Mouse (Mus musculus) frontal cortex, postnatal 14 days (tissue): ENCODE measurements around the gene Cphx1.
"Not testable (repeated sequence)": the region's sequence is repeated elsewhere in the genome, so short reads cannot be mapped to it uniquely, and the experiment has no call there.

Experiments
- DNase-seq, 2 experiments: peaks; one replicate each; pipeline ENCODE4 v3.0.0; 2022; ENCODE audit warnings: low spot score in 2 of 2

Cphx1 gene

GRCm38 (mm10) chr14:25938004-25938403 lies at the start of gene Cphx1:
Gene Cphx1 (plus strand): TSS chr14:25938304.
- not testable (repeated sequence) for DNase-seq

DNA sequence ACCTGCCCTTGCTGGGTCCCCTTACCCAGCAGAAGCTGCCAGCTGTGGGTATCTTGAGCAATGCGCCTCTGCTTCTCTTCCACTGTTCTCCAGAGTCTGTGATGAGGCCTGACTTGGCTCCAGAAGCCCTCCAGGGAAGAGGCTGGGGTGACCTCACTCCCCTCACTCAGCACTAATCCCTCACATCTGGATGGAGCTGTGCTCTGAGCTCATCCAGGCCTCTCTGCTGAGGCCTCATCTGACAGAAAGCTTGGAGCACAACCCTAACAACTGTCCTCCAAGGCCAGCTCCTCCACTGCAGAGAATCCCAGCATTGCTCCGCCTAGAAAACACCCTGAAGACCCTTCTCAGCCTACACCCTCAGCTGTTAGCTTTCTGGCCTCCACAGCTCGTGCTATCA lies 43.5 kb upstream of the Cphx1 start:
- not testable (repeated sequence) for DNase-seq

DNA sequence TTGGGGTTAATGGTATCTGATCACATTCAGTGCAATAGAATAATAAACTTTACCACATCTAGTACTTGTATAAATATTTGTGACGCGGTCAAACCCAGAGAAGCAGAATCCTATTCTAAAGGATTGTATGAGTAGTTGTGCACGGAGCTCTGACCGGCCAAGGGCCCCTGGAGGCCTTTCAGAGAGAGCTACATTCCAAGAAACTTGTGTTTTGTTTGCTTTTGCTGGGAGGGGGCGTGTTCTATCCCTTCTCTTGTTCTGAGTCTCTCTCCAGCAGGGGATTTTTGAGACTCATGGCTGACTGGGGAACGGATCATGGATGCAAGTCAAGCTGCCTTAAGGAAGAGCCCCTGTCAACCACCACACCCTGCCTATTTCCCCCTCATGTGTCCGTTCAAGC lies 42.4 kb upstream of the Cphx1 start:
- DNase-seq: not testable (repeated sequence)

GRCm38 (mm10) chr14:25903000-25903399 lies 35.1 kb upstream of the Cphx1 start, which contains the start of gene Plac9a:
Gene Plac9a (minus strand): TSS chr14:25903100.
- not testable (repeated sequence) for DNase-seq

- DNase-seq: peak; percentile 1 to 2
Measured at GRCm38 (mm10) chr14:25905243-25905642, 32.9 kb upstream of the Cphx1 start.

- not testable (repeated sequence) for DNase-seq
Measured at GRCm38 (mm10) chr14:25907272-25907671, 30.8 kb upstream of the Cphx1 start.

GRCm38 (mm10) chr14:25908976-25909375 lies 29.1 kb upstream of the Cphx1 start:
- DNase-seq: not testable (repeated sequence)

DNA sequence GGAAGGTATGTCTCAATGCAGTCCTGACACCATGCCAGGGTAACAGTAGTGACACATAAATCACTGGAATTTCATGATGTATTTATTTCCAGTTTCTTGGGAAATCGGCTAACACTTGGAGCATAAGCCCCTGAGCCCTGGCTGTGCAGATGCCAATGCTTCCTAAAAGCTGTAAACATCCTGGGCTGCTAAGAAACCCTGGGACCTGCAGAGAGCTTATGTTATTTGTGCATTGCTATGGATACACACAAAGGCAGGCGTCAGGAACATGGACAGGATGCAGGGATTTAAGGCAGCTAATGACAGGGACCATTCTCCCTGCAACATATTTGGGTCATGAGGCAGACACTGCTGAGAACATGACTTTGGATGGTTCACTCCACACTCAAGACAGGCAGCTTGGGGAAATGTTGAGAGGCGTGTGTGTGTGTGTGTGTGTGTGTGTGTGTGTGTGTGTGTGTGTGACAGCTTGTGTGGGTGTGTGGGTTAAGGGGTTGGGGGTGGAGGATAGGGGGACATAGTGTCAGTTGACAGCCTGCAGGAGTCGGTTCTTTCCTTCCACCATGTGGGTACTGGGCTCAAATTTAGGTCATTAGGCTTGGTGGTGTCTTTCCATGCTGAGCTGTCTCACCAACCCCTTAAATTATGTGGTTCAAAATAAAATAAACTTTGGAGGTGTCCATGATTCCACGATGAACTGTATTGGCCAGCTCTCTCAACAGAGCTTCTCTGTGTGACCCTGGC lies 19.5 kb upstream of the Cphx1 start:
- not testable (repeated sequence) for DNase-seq

GRCm38 (mm10) chr14:25926814-25927561 lies 11.1 kb upstream of the Cphx1 start:
- not testable (repeated sequence) for DNase-seq

DNA sequence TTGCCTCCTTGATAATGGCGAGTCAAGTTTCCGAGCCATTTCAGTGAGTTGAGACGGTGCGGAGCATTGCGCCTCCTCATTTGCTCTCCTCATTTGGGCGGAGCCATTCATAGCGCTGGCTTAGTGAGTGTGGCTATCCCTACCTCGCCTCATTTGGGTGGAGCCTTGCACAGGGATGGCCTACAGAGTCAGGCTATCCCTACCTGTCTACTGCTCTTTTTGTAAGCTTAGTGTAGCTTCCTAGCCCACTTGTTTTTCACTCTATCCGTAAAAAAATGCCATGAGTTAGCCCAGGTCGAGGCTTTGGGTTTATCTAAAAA lies 10.6 kb upstream of the Cphx1 start, which contains the start of gene Tmem254a:
Gene Tmem254a, minus strand, starts transcription at position 111 of the 320 bp plus-strand sequence.
- not testable (repeated sequence) for DNase-seq

- not testable (repeated sequence) for DNase-seq
Measured at GRCm38 (mm10) chr14:25936867-25937630, 1.1 kb upstream of the Cphx1 start.

DNA sequence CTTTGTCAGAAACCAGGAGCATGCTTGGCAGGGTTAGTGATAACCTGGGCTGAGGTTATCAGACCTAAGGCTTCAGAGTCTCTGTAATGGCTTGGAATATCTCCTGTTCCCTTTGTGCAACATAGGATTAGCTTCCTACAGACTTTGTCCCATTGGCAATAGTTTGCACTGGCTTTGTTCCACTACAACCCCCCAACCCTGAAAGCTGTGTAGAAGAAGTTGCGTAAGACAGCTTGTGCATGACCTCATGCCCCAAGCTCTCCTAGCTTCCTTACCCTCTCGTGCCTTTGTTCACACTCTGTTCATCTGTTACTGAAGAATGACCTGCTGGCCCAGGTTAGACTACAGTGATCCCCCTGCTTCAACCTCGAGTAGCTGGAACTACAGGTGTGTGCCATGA lies 19.8 kb downstream of the Cphx1 start:
- not testable (repeated sequence) for DNase-seq

DNA sequence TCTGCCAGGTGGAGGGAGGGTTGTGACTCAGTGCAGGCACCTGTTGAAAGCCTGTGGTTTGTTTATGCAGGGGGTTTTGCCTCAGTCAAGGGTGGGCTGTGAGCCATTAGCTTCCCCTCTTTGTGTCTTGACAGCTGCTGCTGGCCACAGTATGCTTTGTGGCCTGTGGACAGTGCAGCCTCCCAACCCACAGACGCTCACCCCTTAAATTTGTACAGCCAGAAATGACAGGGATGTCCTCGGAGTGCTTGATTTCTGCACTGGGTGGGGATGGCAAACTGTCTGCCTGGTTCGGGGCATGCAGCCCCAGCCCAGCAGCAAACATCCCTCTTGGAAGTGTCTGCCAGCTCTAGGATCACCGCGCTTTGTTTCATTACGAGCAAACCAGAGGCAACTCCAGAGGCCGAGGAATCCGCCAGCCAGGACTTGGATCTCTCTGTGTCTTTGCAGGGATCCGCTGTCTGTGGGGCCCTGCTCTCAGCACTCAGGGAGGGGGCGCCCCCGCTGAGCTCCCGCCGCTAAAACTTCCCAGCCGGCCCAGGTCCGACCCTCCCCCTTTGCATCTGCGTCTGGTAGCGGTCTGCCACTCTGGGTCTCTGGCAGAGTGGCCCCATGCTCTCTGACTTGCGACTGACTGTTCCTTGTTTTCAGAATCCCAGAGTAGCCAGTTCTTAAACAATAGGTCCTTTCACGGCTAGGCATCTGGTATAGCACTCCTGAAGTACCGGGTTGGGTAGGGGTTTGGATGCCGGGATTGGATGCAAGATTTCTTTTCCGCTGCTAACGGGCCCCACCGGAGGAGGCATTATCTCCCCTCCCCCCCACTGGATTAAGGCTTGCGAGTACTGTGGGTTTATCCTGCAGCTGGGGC lies 40.5 kb downstream of the Cphx1 start, which contains the start of gene Duxbl1:
Gene Duxbl1, plus strand, starts transcription at position 207 of the 871 bp plus-strand sequence.
- DNase-seq: not testable (repeated sequence)

DNA sequence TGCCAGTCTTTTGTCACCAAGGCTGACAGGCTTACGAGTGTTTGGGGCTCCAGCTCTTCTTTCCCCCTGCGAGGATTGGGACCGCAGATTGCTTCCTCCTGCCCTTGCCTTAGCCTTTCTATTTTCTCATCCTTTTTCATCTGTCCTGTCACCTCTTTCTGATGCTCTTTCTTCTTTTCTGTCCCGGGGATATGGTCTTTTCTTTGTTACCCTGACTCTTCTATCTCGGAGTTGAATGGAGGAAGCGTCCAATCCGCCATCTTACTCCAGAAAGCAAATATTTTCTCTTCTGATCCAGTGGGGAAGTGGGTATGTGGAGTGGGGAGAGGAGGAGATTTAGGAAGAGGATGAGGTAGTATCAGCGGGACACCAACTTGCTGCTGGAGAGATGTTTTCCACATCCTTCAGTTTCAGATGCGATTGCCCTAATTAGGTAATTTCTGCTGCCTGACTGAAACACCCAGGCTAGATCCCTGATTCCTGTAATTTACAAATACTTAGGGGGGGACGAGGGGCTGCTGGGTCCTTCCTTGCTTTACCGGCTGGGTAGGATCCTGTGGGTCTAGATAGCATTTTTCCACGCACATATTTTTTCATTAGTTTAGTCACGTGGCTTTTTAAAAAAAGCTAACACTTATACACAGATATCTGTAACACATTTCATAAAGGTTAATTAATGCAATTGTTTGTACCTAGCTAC lies 41.3 kb downstream of the Cphx1 start:
- not testable (repeated sequence) for DNase-seq

- DNase-seq: not testable (repeated sequence)
Measured at GRCm38 (mm10) chr14:25981880-25982279, 43.8 kb downstream of the Cphx1 start.
